Mouse (Mus musculus): ENCODE measurements around the gene Cpm.

The Cpm gene

GRCm38 (mm10) chr10:117619041-117619861 is 10.0 kb upstream of the Cpm start:
- no peak for DNase-seq (ENCODE audit: extremely low read depth, low read depth, low spot score)

DNA sequence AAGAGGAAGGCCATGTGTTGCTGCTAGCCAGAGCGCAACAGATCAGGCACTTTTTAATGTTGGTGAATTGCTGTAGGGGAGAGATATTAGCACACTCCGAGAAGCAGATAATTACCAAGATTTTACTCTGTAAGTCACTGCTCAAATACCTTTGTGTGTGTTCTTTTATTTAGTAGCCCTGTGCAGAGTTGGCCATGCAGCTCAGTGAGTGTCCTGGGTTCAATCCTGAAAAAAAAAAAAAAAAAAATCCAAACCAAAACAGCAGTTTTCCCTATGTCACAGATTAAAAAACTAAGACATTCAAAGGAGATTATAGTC is 9.5 kb upstream of the Cpm start:
- DNase-seq (ENCODE audit: extremely low read depth, low read depth, low spot score), result no peak

- no peak for DNase-seq (ENCODE audit: extremely low read depth, low read depth, low spot score)
These were observed 8.8 kb upstream of the Cpm start for GRCm38 (mm10) chr10:117620530-117620929.

DNA sequence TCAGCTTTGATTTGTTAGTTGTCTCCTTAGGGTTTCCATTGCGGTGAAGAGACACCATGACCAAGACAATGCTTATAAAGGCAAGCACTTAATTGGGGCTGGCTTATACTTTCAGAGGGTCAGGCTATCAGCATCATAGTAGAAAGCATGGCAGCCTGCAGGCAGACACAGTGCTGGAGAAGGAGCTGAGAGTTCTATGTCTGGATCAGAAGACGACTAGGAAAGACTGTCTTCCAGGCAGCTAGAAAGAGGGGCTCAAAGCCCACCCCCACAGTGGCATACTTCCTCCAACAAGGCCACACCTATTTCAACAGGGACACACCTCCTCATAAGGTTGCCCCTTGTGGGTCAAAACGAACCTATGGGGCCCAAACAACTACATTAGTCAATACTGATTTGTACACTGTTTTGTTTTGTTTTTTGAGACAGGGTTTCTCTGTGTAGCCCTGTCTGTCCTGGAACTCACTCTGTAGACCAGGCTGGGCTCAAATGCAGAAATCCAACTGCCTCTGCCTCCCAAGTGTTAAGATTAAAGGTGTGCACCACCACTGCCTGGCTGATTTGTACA is 8.3 kb upstream of the Cpm start:
- no peak for DNase-seq (ENCODE audit: extremely low read depth, low read depth, low spot score)

DNA sequence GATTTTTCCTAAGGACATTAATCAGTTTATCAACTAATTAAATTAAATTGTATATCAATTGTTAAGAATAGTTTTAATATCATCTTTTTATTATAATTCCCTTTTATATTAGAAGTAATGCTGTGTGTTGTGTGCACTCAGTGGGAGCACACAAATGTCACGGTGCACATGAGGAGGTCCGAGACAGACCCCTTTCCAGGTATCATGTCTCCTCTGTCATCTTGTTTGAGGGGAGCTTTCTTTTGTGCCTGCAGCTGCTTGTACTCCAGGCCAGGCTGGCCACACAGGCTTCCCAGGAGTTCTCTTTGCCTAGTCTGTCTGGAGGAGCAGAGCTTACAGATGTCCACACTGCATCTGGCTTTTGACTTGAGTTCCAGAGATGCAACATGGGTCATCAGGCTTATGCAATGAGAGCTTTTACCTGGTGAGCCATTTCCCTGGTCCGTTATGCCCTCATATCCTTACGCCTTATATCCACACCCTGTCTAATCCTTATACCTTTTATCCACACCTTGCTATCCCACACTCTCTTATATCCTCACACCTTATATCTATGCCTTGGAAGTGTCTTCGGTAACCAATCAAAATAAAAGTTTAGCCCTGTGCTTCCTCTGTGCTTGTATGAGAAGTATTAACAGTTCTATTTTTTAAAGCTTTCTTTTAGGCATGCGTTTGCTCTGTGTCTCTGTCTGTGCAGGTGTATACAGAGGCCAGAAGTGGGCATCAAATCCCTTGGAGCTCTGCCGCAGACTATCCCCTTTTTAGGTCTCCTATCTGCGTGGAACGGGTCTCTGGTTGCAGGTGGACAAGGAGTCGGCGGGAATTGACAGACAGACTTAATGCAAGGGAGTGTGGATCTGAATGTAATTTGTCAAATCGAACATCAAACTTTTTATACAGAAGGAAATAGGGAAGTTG is 7.4 kb upstream of the Cpm start:
- no peak for DNase-seq (ENCODE audit: extremely low read depth, low read depth, low spot score)

GRCm38 (mm10) chr10:117623358-117623757 is 5.9 kb upstream of the Cpm start:
- no peak for DNase-seq (ENCODE audit: extremely low read depth, low read depth, low spot score)

DNA sequence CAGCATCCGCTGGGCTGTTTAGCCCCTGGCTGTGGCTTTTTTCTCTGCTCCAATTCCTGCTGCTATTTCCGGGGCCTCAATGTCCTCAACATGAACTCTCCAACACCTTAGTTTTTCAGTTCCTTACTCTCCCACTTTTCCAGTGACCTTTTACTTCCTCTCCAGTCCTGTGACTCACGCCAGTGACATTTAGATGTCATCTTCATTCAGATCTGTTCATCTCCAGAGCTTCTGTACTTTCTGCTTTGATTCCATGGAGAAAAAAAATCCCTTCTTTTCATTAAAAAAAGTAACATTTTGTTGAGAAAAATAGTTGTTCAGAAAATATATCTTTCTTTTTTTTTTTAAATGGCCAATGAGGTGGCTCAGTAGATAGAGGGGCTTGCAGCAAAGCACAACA is 5.1 kb upstream of the Cpm start:
- DNase-seq (ENCODE audit: extremely low read depth, low read depth, low spot score), result no peak

- no peak for DNase-seq (ENCODE audit: extremely low read depth, low read depth, low spot score)
These were observed 4.4 kb upstream of the Cpm start for GRCm38 (mm10) chr10:117624655-117625497.

GRCm38 (mm10) chr10:117625500-117626296 is 3.6 kb upstream of the Cpm start:
- DNase-seq (ENCODE audit: extremely low read depth, low read depth, low spot score), result no peak

DNA sequence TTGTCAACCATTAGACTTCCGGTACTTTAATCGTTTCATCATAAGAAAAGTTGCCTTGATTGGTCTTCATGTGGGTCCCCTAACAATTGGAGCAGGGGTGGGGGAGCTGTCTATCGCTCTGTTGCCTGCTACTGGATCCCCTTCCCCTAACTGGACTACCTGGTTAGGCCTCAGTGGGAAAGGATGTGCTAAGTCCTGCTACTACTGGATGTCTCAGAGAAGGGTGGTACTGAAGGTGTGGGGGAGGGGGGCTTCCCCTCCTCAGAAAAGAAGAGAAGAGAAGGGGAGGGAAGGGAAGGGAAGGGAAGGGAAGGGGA is 3.0 kb upstream of the Cpm start:
- DNase-seq (ENCODE audit: extremely low read depth, low read depth, low spot score), result no peak

DNA sequence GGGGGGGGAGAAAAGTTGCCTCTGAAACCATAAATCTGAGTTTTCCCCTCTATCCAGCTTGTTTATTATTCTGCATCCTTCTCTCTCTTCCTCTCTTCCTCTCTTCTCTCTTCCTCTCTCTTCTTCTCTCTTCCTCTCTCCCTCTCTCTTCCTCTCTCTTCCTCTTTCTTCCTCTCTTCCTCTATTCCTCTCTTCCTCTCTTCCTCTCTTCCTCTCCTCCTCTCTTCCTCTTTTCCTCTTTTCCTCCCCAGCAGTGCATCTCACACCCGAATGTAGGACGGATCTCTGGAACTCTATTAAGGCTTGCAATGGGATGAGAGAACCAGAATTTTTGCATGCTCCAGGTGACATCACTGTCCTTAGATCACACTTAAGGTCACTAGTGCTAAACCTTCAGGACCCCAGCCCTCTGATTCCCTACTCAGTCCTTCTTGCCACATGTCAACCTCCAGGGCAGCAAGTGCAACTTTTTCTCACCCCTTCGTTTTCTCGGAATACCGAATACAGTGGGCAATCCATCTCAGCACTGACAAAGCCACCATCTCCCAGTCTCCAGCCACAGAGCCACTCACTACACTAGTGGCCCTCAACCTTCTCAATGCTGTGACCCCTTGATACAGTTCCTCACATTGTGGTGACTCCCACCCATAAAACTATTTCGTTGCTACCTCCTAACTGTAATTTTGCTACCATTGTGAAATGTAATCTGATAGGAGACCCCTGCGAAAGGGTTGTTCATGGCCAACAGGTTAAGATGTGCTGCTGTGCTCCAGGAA is 2.3 kb upstream of the Cpm start:
- no peak for DNase-seq (ENCODE audit: extremely low read depth, low read depth, low spot score)

DNA sequence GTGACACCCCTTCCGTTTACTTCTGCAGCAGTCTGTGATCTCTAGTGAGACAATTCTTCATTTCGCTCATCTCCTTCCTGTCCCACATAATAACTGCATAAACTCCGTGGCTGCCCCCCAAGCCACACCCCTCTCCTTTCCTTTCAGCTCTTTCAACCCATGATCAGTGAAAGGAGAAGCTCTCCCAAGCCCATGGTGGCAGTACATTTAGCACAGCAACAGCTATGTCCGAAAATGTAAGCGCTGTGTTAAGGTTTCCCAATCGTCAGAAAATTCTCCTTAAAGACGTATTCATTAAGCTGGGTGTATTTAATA is 1.7 kb upstream of the Cpm start:
- DNase-seq (ENCODE audit: extremely low read depth, low read depth, low spot score), result no peak

DNA sequence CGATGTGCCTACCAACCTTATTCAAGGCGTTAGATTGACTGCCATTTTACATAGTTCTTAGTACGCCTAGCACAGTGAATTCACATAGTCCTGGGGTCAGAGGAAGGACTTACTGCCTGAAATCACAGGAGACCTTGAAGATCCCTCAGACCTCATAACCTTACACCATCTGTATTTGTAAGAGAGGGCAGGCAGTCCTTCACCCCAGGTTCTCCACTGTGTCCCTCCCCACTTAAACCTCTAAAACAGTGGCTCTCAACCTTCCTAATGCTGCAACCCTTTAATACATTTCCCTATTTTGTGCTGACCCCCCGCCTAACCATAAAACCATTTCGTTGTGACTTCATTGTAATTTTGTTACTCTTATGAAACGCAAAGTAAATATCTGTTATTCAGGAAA is 1.4 kb upstream of the Cpm start:
- DNase-seq (ENCODE audit: extremely low read depth, low read depth, low spot score), result no peak

- DNase-seq (ENCODE audit: extremely low read depth, low read depth, low spot score), result no peak
These were observed 734 bp upstream of the Cpm start for GRCm38 (mm10) chr10:117628363-117629168.

- no peak for DNase-seq (ENCODE audit: extremely low read depth, low read depth, low spot score)
These were observed 876 bp downstream of the Cpm start for GRCm38 (mm10) chr10:117630176-117630575.

DNA sequence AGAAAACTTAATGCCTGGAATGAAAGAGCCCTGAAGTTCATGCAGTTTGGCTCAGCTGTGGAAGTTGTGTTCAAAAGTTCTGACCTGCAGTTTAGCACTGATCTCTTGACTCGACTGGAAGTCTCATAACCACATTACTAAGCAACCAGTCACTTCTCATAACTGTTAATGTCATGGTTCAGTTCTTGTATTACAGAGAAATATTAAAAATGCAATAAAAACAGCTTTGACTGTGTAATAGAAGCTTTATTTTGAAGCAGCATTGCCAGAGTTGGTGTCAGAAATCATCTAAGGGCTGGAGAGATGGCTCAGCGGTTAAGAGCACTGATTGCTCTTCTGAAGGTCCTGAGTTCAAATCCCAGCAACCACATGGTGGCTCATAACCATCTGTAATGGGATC is 1.5 kb downstream of the Cpm start:
- no peak for DNase-seq (ENCODE audit: extremely low read depth, low read depth, low spot score)

DNA sequence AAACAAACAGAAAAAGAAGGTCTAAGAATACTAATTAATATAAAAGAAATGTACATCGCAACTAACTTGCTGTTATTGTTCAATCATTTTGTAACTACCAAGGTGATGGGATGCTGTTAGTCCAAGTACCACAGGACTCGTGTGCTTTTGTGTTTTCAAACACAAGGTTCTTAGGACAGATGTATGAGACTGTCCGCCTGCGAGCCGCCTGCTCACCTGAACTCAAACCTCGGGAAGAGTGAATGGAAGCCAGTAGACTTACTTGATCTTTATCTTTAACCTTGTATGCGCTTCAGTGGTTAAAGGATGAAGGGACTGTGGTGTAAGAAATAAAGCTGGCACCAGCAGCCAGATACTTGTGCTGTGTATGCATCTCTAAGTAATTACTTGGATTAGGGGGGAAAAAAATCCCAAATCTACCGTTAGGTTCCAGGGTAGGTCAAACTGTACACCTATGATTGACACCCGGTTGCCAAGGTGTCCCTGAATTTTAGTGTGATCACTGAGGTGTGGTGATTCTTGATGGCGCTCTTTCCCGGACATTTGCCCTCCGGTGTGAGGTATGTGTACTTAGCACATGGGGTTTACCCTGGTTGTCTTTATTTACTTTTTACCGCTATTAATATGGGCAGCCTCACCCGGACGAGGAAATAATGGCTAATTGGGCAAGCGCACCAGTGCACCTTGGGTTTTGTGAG is 2.4 kb downstream of the Cpm start:
- no peak for DNase-seq (ENCODE audit: extremely low read depth, low read depth, low spot score)

DNA sequence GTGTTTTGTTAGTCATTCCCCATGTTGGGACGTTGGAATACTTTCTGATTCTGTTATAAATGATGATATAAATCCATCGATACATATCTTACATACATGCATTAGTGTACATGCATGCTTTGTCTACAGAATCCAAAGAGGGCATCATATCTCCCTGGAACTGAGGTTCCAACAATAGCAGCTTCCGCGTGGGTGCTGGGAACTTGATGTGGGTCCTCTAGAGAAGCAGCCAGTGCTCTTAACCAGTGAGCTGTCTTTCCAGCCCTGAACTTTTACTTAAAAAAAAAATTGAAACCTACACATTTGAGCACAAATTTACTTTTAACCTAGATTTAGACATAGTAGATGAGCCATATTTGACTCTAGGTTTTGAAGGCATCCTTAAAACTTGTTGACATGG is 3.1 kb downstream of the Cpm start:
- DNase-seq (ENCODE audit: extremely low read depth, low read depth, low spot score), result no peak
